Mouse (Mus musculus) thymus, adult 2 months (tissue): ENCODE data around the gene Capn12.
"Not testable (repeated sequence)": the region's sequence is repeated elsewhere in the genome, so short reads cannot be mapped to it uniquely, and the experiment has no call there.

Source experiments
- CTCF ChIP-seq: fragments of 200-500 bp; IDR thresholded peaks from 2 replicates; pipeline ENCODE4 v1.5.1; 2012; ENCODE audit warnings: mild to moderate bottlenecking, control low read depth, low read length, moderate library complexity, borderline replicate concordance; ENCODE audit not compliant: control insufficient read depth, poor library complexity, insufficient read depth; ENCODE audit errors: extremely low read depth
- POLR2A ChIP-seq: fragments of 200-500 bp; IDR thresholded peaks from 2 replicates; pipeline ENCODE4 v1.6.1; 2012; ENCODE audit warnings: mild to moderate bottlenecking, low read length, control low read depth, moderate library complexity; ENCODE audit not compliant: control insufficient read depth, poor library complexity, insufficient read depth; ENCODE audit errors: extremely low read depth

GRCm38 (mm10) chr7:28883704-28884103 is 2.5 kb downstream of the Capn12 start:
- not testable (repeated sequence) for TF ChIP-seq CTCF, POLR2A
